Mouse (Mus musculus) hindbrain, embryonic 13.5 days (tissue): ENCODE data around the gene Rhot2. TPM values are rescaled to one million over a fixed set of nuclear protein-coding genes. Genes with fewer than 3 reads are reported as not detected.

ENCODE experiments used
- ATAC-seq: fragments of 200-750 bp; cut with Nextera tagmentation; 2 replicates; pipeline ENCODE4 v1.8.0; 2017; ENCODE audit warnings: moderate TSS enrichment; ENCODE audit not compliant: low FRiP score
- H3K27ac ChIP-seq: fragments of 300-500 bp; sonication (generic); 2 replicates; pipeline ENCODE4 v1.5.1; 2015; ENCODE audit warnings: inconsistent platforms, mild to moderate bottlenecking, moderate library complexity
- H3K27me3 ChIP-seq: fragments of 300-500 bp; sonication (generic); 2 replicates; pipeline ENCODE4 v1.6.1; 2015; ENCODE audit warnings: mild to moderate bottlenecking, inconsistent platforms
- H3K36me3 ChIP-seq: fragments of 300-500 bp; sonication (generic); 2 replicates; pipeline ENCODE4 v1.6.1; 2015; ENCODE audit warnings: mild to moderate bottlenecking, inconsistent platforms
- H3K4me1 ChIP-seq: fragments of 300-500 bp; sonication (generic); replicated peaks from 2 replicates; pipeline ENCODE4 v1.6.1; 2015; ENCODE audit warnings: inconsistent platforms
- H3K4me2 ChIP-seq: fragments of 300-500 bp; sonication (generic); 2 replicates; pipeline ENCODE4 v1.6.1; 2015; ENCODE audit warnings: inconsistent platforms, mild to moderate bottlenecking, moderate library complexity
- H3K4me3 ChIP-seq: fragments of 300-500 bp; sonication (generic); 2 replicates; pipeline ENCODE4 v1.5.1; 2015; ENCODE audit warnings: mild to moderate bottlenecking, inconsistent platforms
- H3K9ac ChIP-seq: fragments of 300-500 bp; sonication (generic); 2 replicates; pipeline ENCODE4 v1.6.1; 2015; ENCODE audit warnings: mild to moderate bottlenecking, inconsistent platforms
- H3K9me3 ChIP-seq: fragments of 300-500 bp; sonication (generic); 2 replicates; pipeline ENCODE4 v1.6.1; 2016; ENCODE audit warnings: inconsistent platforms
- WGBS: fragments of 180-500 bp; shearing (Covaris S2); methylation state at CpG from one replicate; pipeline ENCODE4 v1.1.7; 2015; 5-methylcytosine and 5-hydroxymethylcytosine counted together
- microRNA-seq: library from miRNA; unstranded; fragments of <30 nt; microRNA quantifications from one replicate; pipeline ENCODE4, GENCODE M21; 2016
- polyA plus RNA-seq: library from polyadenylated mRNA; unstranded; fragments of >200 nt; fragmentation: Nextera tagmentation; extraction: Ambion mirVana; gene quantifications from 2 replicates; pipeline ENCODE4 v1.2.1, GENCODE M21; 2015

The Rhot2 gene
- polyA plus RNA-seq, 1 experiment from 2014 or later, result 14.5 TPM

- Histone ChIP-seq H3K9ac (peak overlapping the region; percentile 70), H3K4me3 (peak overlapping the region; percentile 61), H3K9me3 (no peaks in the 10 kb centered on the region), H3K27ac (peak overlapping the region; percentile 76; the same call in 1 of the 2 replicates), H3K36me3 (no peaks in the 10 kb centered on the region), H3K27me3 (peaks cover 6% of the 10 kb centered on the region), H3K4me2 (peak overlapping the region; percentile 88), H3K4me1 (peaks cover 57% of the 10 kb centered on the region)
- no peak for ATAC-seq
- WGBS, result under 1% methylated on average over 37 of the region's 37 CpGs
These were observed 48.4 kb downstream of the Rhot2 start for GRCm38 (mm10) chr17:25796211-25796771.

- Histone ChIP-seq H3K4me2 (peak within 1 kb of the TSS; percentile 88), H3K9me3 (no peaks in the 10 kb centered on the region), H3K27ac (peak within 1 kb of the TSS; percentile 93), H3K4me3 (peak within 1 kb of the TSS; percentile 61), H3K27me3 (peaks cover 4% of the 10 kb centered on the region; the same call in 1 of the 2 replicates), H3K36me3 (no peaks in the 10 kb centered on the region), H3K9ac (peak within 1 kb of the TSS; percentile 70), H3K4me1 (peaks cover 60% of the 10 kb centered on the region)
- ATAC-seq, result no peak
- 6% methylated on average over 6 of the region's 6 CpGs for WGBS
These were observed 49.0 kb downstream of the Rhot2 start, which contains the start of gene AC134908.4 for GRCm38 (mm10) chr17:25795609-25796092. AC134908.4 (minus strand) TSS chr17:25795659.

GRCm38 (mm10) chr17:25794998-25795397, 49.7 kb downstream of the Rhot2 start:
- H3K36me3 ChIP-seq, result no peaks in the 10 kb centered on the region
- peak overlapping the region; percentile 88 for H3K4me2 ChIP-seq
- no peak for ATAC-seq
- peak overlapping the region; percentile 70 for H3K9ac ChIP-seq
- WGBS, result 45% methylated on average over 17 of the region's 17 CpGs
- H3K4me3 ChIP-seq, result peak overlapping the region; percentile 61
- H3K27ac ChIP-seq, result peak overlapping the region; percentile 93
- H3K9me3 ChIP-seq, result no peaks in the 10 kb centered on the region
- peaks cover 64% of the 10 kb centered on the region for H3K4me1 ChIP-seq
- peaks cover 4% of the 10 kb centered on the region; the same call in 1 of the 2 replicates for H3K27me3 ChIP-seq

- WGBS, result 10% methylated on average over 13 of the region's 13 CpGs
- H3K4me3 ChIP-seq, result peak overlapping the region; percentile 61; the same call in 1 of the 2 replicates
- H3K27me3 ChIP-seq, result peaks cover 4% of the 10 kb centered on the region; the same call in 1 of the 2 replicates
- peak overlapping the region; percentile 88 for H3K4me2 ChIP-seq
- peaks cover 64% of the 10 kb centered on the region for H3K4me1 ChIP-seq
- ATAC-seq, result no peak
- H3K27ac ChIP-seq, result peak overlapping the region; percentile 93
- no peaks in the 10 kb centered on the region for H3K9me3 ChIP-seq
- H3K9ac ChIP-seq, result peak overlapping the region; percentile 70; the same call in 1 of the 2 replicates
- peaks cover 7% of the 10 kb centered on the region for H3K36me3 ChIP-seq
These were observed 50.5 kb downstream of the Rhot2 start for GRCm38 (mm10) chr17:25794197-25794596.

- peak within 1 kb of the TSS; percentile 90 for H3K9ac ChIP-seq
- peaks cover 20% of the 10 kb centered on the region for H3K36me3 ChIP-seq
- peaks cover 4% of the 10 kb centered on the region; the same call in 1 of the 2 replicates for H3K27me3 ChIP-seq
- WGBS, result 1% methylated on average over 14 of the region's 14 CpGs
- H3K4me1 ChIP-seq, result peaks cover 64% of the 10 kb centered on the region
- H3K4me3 ChIP-seq, result peak within 1 kb of the TSS; percentile 78
- H3K9me3 ChIP-seq, result no peaks in the 10 kb centered on the region
- peak within 1 kb of the TSS; percentile 88 for H3K4me2 ChIP-seq
- H3K27ac ChIP-seq, result peak within 1 kb of the TSS; percentile 93
- ATAC-seq, result peak; percentile 62
These were observed 52.0 kb downstream of the Rhot2 start, which contains the start of gene Fam173a for GRCm38 (mm10) chr17:25792615-25793014. Fam173a (minus strand) TSS chr17:25792901.

GRCm38 (mm10) chr17:25791843-25792527, 52.7 kb downstream of the Rhot2 start:
- WGBS, result under 1% methylated on average over 45 of the region's 45 CpGs
- H3K4me1 ChIP-seq, result peaks cover 60% of the 10 kb centered on the region
- H3K27ac ChIP-seq, result peak overlapping the region; percentile 93
- peak overlapping the region; percentile 78 for H3K4me3 ChIP-seq
- ATAC-seq, result peak; percentile 66
- peak overlapping the region; percentile 90 for H3K9ac ChIP-seq
- H3K4me2 ChIP-seq, result peak overlapping the region; percentile 88
- peaks cover 4% of the 10 kb centered on the region; the same call in 1 of the 2 replicates for H3K27me3 ChIP-seq
- H3K9me3 ChIP-seq, result no peaks in the 10 kb centered on the region
- peaks cover 23% of the 10 kb centered on the region for H3K36me3 ChIP-seq

- no peak for ATAC-seq
- Histone ChIP-seq H3K4me2 (peak overlapping the region; percentile 88), H3K9ac (peak overlapping the region; percentile 90), H3K4me1 (peaks cover 54% of the 10 kb centered on the region), H3K27me3 (peaks cover 3% of the 10 kb centered on the region; the same call in 1 of the 2 replicates), H3K36me3 (peaks cover 23% of the 10 kb centered on the region), H3K9me3 (no peaks in the 10 kb centered on the region), H3K27ac (peak overlapping the region; percentile 93), H3K4me3 (peak overlapping the region; percentile 78)
- 27% methylated on average over 19 of the region's 19 CpGs for WGBS
These were observed 53.3 kb downstream of the Rhot2 start for GRCm38 (mm10) chr17:25791320-25791842.

Small RNA genes lying within 50 kb of the gene (microRNA-seq; reads per million reads assigned to microRNA genes)
- not detected for gene Mir3082

Other genes with a start within 250 kb of the Rhot2 start
- gene Gng13, start 127.7 kb downstream of the Rhot2 start, polyA plus RNA-seq, result 1.6 TPM in 2 replicates
- 7.9 and 8.5 TPM in 2 replicates for gene Chtf18, start 117.4 kb downstream of the Rhot2 start, polyA plus RNA-seq
- 23.4 and 24.2 TPM in 2 replicates for gene Rpusd1, start 117.2 kb downstream of the Rhot2 start, polyA plus RNA-seq
- gene Mslnl, start 108.8 kb downstream of the Rhot2 start, polyA plus RNA-seq, result not detected in 2 replicates
- gene Msln, start 90.5 kb downstream of the Rhot2 start, polyA plus RNA-seq, result 0.34 TPM in 1 of 2 replicates, not detected in the other
- 27.8 and 28.0 TPM in 2 replicates for gene Narfl, start 71.1 kb downstream of the Rhot2 start, polyA plus RNA-seq
- gene Haghl, start 59.2 kb downstream of the Rhot2 start, polyA plus RNA-seq, result 125 and 138 TPM in 2 replicates
- 0.16 and 0.36 TPM in 2 replicates for gene Ccdc78, start 58.3 kb downstream of the Rhot2 start, polyA plus RNA-seq
- 86.6 and 86.8 TPM in 2 replicates for gene Fam173a, start 52.0 kb downstream of the Rhot2 start, polyA plus RNA-seq
- gene AC134908.4, start 49.2 kb downstream of the Rhot2 start, polyA plus RNA-seq, result 0.60 TPM in 1 of 2 replicates, not detected in the other
- gene Metrn, start 47.7 kb downstream of the Rhot2 start, polyA plus RNA-seq, result 45.4 and 57.6 TPM in 2 replicates
- 29.1 and 32.4 TPM in 2 replicates for gene Fbxl16, start 35.8 kb downstream of the Rhot2 start, polyA plus RNA-seq
- gene Wdr24, start 21.2 kb downstream of the Rhot2 start, polyA plus RNA-seq, result 26.6 and 30.7 TPM in 2 replicates
- gene Jmjd8, start 16.0 kb downstream of the Rhot2 start, polyA plus RNA-seq, result 62.9 and 64.2 TPM in 2 replicates
- 325 and 337 TPM in 2 replicates for gene Stub1, start 11.4 kb downstream of the Rhot2 start, polyA plus RNA-seq
- 24.2 and 25.5 TPM in 2 replicates for gene Rhbdl1, start 7.6 kb downstream of the Rhot2 start, polyA plus RNA-seq
- gene Gm20683, start 3.1 kb downstream of the Rhot2 start, polyA plus RNA-seq, result 8.1 and 8.5 TPM in 2 replicates
- gene Wdr90, start 16.6 kb upstream of the Rhot2 start, polyA plus RNA-seq, result 19.4 and 19.8 TPM in 2 replicates
- 11.4 and 11.7 TPM in 2 replicates for gene Mcrip2, start 23.9 kb upstream of the Rhot2 start, polyA plus RNA-seq
- 63.0 and 65.7 TPM in 2 replicates for gene Mettl26, start 30.2 kb upstream of the Rhot2 start, polyA plus RNA-seq
- gene Wfikkn1, start 36.0 kb upstream of the Rhot2 start, polyA plus RNA-seq, result 0.45 and 0.63 TPM in 2 replicates
- 45.5 and 48.7 TPM in 2 replicates for gene Rab40c, start 74.9 kb upstream of the Rhot2 start, polyA plus RNA-seq
- gene Pigq, start 100.1 kb upstream of the Rhot2 start, polyA plus RNA-seq, result 57.1 and 58.9 TPM in 2 replicates
- gene Nhlrc4, start 100.1 kb upstream of the Rhot2 start, polyA plus RNA-seq, result 0.09 TPM in 1 of 2 replicates, not detected in the other
- gene A930017K11Rik, start 107.7 kb upstream of the Rhot2 start, polyA plus RNA-seq, result 0.56 and 0.77 TPM in 2 replicates
- gene Capn15, start 140.9 kb upstream of the Rhot2 start, polyA plus RNA-seq, result 20.4 and 21.6 TPM in 2 replicates
- 28.7 and 29.5 TPM in 2 replicates for gene Rab11fip3, start 224.7 kb upstream of the Rhot2 start, polyA plus RNA-seq
- 33.5 and 34.9 TPM in 2 replicates for gene Decr2, start 245.5 kb upstream of the Rhot2 start, polyA plus RNA-seq